Mouse (Mus musculus) hindbrain, embryonic 11.5 days (tissue): ENCODE data around the gene Tead3. TPM values are rescaled to one million over a fixed set of nuclear protein-coding genes. Genes with fewer than 3 reads are reported as not detected.

Experiments
- ATAC-seq: fragments of 200-750 bp; cut with Nextera tagmentation; 2 replicates; pipeline ENCODE4 v1.8.0; 2017; ENCODE audit warnings: mild to moderate bottlenecking, moderate TSS enrichment, moderate library complexity; ENCODE audit not compliant: low FRiP score
- DNase-seq: peaks from one replicate; pipeline ENCODE4 v3.0.0-alpha.2; 2015; ENCODE audit warnings: low spot score
- H3K27ac ChIP-seq: fragments of 300-500 bp; sonication (generic); 2 replicates; pipeline ENCODE4 v1.5.1; 2014; ENCODE audit warnings: mild to moderate bottlenecking, low read depth, low read length
- H3K27me3 ChIP-seq: fragments of 300-500 bp; sonication (generic); 2 replicates; pipeline ENCODE4 v1.6.1; 2014; ENCODE audit warnings: mild to moderate bottlenecking, low read length, moderate library complexity, mixed read lengths; ENCODE audit not compliant: control insufficient read depth, insufficient read depth
- H3K36me3 ChIP-seq: fragments of 300-500 bp; sonication (generic); 2 replicates; pipeline ENCODE4 v1.6.1; 2014; ENCODE audit warnings: mild to moderate bottlenecking, low read length, moderate library complexity, mixed read lengths; ENCODE audit not compliant: control insufficient read depth, insufficient read depth
- H3K4me1 ChIP-seq: fragments of 300-500 bp; sonication (generic); replicated peaks from 2 replicates; pipeline ENCODE4 v1.6.1; 2014; ENCODE audit warnings: low read length, mixed read lengths; ENCODE audit not compliant: control insufficient read depth, insufficient read depth
- H3K4me2 ChIP-seq: fragments of 300-500 bp; sonication (generic); replicated peaks from 2 replicates; pipeline ENCODE4 v1.6.1; 2014; ENCODE audit warnings: mild to moderate bottlenecking, low read depth, low read length
- H3K4me3 ChIP-seq: fragments of 300-500 bp; sonication (generic); 2 replicates; pipeline ENCODE4 v1.5.1; 2014; ENCODE audit warnings: low read depth, low read length
- H3K9ac ChIP-seq: fragments of 300-500 bp; sonication (generic); 2 replicates; pipeline ENCODE4 v1.6.1; 2014; ENCODE audit warnings: low read depth, low read length
- H3K9me3 ChIP-seq: fragments of 300-500 bp; sonication (generic); 2 replicates; pipeline ENCODE4 v1.6.1; 2016; ENCODE audit warnings: low read length; ENCODE audit not compliant: control insufficient read depth
- WGBS: fragments of 180-500 bp; shearing (Covaris S2); extraction: QIAGEN DNeasy Blood & Tissue Kit; methylation state at CpG from one replicate; pipeline ENCODE4 v1.1.7; 2014; 5-methylcytosine and 5-hydroxymethylcytosine counted together
- polyA plus RNA-seq: library from polyadenylated mRNA; unstranded; fragments of >200 nt; fragmentation: Nextera tagmentation; extraction: Ambion mirVana; gene quantifications from 2 replicates; pipeline ENCODE4 v1.2.1, GENCODE M21; 2014

Gene Tead3
- polyA plus RNA-seq, 1 experiment from 2014 or later: 3.7 TPM

DNA sequence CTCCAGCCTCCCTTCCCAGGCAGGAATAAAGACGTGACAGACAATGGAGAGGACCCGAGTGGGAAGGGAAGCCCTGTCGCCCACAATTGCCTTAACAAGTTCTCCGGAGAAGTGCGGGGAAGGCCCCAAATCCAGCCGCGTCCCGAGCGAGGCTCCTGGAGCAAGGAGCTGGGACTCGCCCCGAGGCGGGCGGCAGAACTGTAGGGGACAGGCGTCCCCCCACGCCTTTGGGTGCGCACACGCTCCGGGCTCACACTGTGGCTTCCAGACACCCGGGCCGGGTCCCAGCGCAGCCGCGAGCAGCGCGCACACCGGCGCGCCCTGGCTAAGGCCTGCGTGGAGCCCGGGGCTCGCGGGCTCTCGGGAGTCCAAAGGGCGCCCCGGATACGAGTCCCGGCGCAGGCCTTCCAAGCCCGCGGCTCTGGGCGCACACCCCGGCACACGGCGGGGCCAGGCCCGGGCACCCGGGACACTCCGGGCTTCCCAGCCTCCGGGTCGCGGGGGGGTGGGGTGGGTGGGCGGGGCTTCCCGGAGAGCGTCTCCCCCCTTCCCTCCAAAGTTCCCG, 634 bp downstream of the Tead3 start:
- peak overlapping the region; percentile 77 for H3K9ac ChIP-seq
- ATAC-seq (peak; percentile 51), DNase-seq (peak; percentile 64)
- no peaks in the 10 kb centered on the region for H3K9me3 ChIP-seq
- WGBS: under 1% methylated on average over 37 of the region's 54 CpGs
- peaks cover 15% of the 10 kb centered on the region for H3K27me3 ChIP-seq
- peaks cover 16% of the 10 kb centered on the region for H3K4me1 ChIP-seq
- peak overlapping the region; percentile 76 for H3K4me3 ChIP-seq
- peak overlapping the region; percentile 95 for H3K4me2 ChIP-seq
- no peaks in the 10 kb centered on the region for H3K36me3 ChIP-seq
- H3K27ac ChIP-seq: peak overlapping the region; percentile 45; the same call in 1 of the 2 replicates

DNA sequence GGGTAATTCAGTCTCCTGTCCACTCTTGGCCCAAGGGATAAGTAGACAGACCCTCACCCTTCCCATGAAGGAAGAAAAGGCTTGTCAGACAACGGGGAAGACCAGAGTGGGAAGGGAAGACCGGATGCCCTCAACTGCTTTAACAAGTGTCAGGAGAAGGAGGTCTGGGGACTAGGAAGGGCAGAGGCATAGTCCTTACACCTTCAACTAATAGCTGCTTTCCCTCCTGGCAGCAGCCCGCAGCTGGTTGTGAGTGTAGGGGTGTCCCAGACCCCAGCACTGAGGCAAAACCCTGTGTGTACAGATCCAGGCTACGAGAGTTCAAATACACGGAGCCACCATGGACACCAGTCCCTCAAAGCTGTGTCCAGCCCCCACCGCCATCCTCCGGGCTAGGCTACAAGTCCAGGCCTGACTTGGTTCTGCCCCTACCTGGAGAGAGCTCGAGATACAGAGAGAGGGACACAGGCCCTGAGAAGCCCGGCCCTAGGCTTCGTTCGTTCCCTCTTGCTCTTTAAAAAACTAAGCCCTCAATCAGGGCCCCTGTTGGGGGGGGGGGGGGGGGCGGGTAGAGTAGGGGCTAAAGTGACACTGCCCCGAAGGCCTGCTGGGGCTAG, 1.2 kb downstream of the Tead3 start:
- Histone ChIP-seq H3K9ac (peak overlapping the region; percentile 77; the same call in 1 of the 2 replicates), H3K9me3 (no peaks in the 10 kb centered on the region), H3K27me3 (peaks cover 15% of the 10 kb centered on the region), H3K4me3 (peak overlapping the region; percentile 76), H3K36me3 (no peaks in the 10 kb centered on the region), H3K4me2 (peak overlapping the region; percentile 95), H3K27ac (peak overlapping the region; percentile 45; the same call in 1 of the 2 replicates), H3K4me1 (peaks cover 16% of the 10 kb centered on the region)
- DNase-seq: peak; percentile 39
- WGBS: 10% methylated on average over 12 of the region's 13 CpGs
- no peak for ATAC-seq

DNA sequence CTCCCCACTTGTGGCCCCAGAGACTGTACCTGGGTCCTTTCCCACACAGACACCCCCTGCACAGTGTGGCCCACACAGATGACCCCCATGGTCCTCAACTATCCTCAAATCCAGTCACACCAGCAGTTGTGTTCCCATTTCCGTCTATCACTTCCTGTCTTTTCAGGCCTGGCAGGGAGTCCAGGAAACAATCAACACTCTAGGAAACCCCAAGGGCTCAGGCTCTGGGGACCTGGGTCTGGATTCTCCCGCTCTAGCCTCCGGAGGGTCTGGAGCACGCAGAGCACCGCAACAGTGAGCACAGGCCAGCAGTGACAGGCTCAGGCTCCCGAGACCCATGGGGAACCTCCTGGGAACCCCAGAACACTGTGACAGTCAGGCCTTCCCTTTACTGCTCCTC, 2.4 kb downstream of the Tead3 start:
- Histone ChIP-seq H3K36me3 (no peaks in the 10 kb centered on the region), H3K9me3 (no peaks in the 10 kb centered on the region), H3K27ac (no peak overlapping the region), H3K4me2 (peak overlapping the region; percentile 6; the same call in 1 of the 2 replicates), H3K4me3 (no peak overlapping the region), H3K9ac (no peak overlapping the region), H3K4me1 (peaks cover 16% of the 10 kb centered on the region), H3K27me3 (peaks cover 15% of the 10 kb centered on the region)
- 49% methylated on average over 6 of the region's 6 CpGs for WGBS
- ATAC-seq (no peak), DNase-seq (no peak)

DNA sequence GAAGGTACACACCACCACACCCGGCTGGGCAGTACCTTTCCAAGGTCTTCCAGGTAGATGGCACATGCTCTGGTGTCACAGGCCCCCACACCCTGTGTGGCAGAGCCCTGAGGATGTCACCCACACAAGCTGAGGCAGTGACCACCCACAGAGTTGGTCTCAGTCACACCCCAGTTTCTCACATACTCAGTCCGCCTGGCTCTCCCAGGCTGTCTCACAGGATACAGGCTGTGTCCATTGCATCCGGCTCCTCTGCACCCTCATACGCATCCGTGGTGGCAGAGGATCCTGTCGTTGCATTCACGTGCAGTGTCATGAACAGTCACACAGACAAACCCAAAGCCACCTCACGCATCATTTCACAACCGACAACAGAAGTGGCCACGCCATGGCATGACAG, 3.3 kb downstream of the Tead3 start:
- WGBS: 84% methylated on average over 10 of the region's 10 CpGs
- no peak overlapping the region for H3K4me2 ChIP-seq
- H3K36me3 ChIP-seq: no peaks in the 10 kb centered on the region
- no peak overlapping the region for H3K9ac ChIP-seq
- no peaks in the 10 kb centered on the region for H3K9me3 ChIP-seq
- H3K27ac ChIP-seq: no peak overlapping the region
- H3K27me3 ChIP-seq: peaks cover 12% of the 10 kb centered on the region
- no peak overlapping the region for H3K4me3 ChIP-seq
- ATAC-seq (no peak), DNase-seq (no peak)
- peaks cover 16% of the 10 kb centered on the region for H3K4me1 ChIP-seq

DNA sequence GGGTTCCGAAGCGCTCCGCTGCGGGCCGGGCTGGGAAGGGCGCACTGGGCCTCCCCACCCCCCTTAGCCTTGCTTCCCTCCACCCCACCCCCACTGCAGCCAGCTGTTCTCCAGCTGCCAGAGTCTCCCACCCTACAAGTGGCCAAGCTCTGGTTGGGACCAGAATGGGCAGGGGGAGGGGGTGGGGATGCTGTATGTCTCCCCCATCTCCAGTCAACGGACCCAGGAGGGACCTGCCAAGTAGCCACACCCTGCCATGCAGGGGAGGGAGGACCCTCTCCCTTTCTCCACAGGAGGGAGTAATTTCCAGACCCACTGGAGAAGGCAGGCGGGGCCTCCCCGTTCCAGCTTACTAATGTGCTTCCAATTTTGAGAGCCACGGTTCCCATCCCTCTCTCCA, 4.7 kb downstream of the Tead3 start:
- Histone ChIP-seq H3K9me3 (no peaks in the 10 kb centered on the region), H3K4me3 (no peak overlapping the region), H3K27ac (no peak overlapping the region), H3K36me3 (no peaks in the 10 kb centered on the region), H3K4me1 (peaks cover 5% of the 10 kb centered on the region), H3K27me3 (no peaks in the 10 kb centered on the region; the same call in none of the 2 replicates), H3K4me2 (peak overlapping the region; percentile 3; the same call in 1 of the 2 replicates), H3K9ac (peak overlapping the region; percentile 25)
- peak; percentile 41 for DNase-seq
- no peak for ATAC-seq
- WGBS: 8% methylated on average over 10 of the region's 10 CpGs

DNA sequence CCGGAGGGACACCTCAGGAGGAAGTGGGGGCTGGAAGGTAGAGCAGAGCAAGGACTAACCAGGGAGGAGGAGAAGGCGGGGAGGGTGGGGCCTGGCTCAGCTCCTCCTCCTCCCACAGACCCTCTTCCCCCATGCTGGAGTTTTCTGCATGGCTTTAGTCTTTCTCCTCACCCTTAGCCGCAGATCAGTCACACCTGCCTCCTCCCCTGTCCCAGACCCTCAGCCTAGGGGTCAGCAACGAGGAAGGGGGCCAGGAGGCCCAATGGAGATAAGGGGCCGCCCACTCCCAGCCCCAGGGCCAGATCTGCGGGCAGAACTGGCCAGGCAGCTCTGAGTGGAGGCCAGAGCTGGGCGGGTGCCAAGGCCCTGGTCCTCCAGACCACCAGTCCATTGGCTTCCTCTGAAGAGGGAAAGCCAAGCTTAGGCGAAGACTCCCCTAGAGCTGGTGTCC, 5.3 kb downstream of the Tead3 start:
- 14% methylated on average over 8 of the region's 8 CpGs for WGBS
- no peak for ATAC-seq
- H3K9ac ChIP-seq: peak overlapping the region; percentile 25
- H3K36me3 ChIP-seq: no peaks in the 10 kb centered on the region
- peaks cover 5% of the 10 kb centered on the region for H3K4me1 ChIP-seq
- H3K9me3 ChIP-seq: no peaks in the 10 kb centered on the region
- no peak overlapping the region for H3K27ac ChIP-seq
- H3K4me3 ChIP-seq: no peak overlapping the region
- H3K4me2 ChIP-seq: no peak overlapping the region
- no peaks in the 10 kb centered on the region; the same call in none of the 2 replicates for H3K27me3 ChIP-seq
- DNase-seq: no peak

DNA sequence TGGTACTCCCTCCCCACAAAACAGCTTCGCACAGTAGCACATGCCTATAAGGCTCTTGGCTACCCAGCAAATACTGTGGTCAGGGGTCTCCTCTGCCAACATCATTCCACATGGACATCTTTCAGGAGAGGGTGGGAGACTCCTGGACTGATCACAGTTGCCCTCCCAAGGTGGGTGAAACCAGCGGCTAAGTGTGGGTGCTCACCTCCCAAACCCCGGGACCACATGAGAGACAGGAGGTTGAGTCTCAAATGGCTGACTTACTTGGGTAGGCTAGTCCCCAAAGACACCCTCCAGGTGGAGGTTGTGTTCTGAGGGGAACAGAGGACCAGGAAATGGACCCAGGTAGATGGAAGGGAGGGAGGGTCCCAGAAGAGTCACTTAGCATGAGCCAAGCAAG, 5.9 kb downstream of the Tead3 start:
- DNase-seq (no peak), ATAC-seq (no peak)
- no peaks in the 10 kb centered on the region for H3K36me3 ChIP-seq
- WGBS: 50% methylated on average over 3 of the region's 3 CpGs
- H3K9ac ChIP-seq: no peak overlapping the region
- H3K4me3 ChIP-seq: no peak overlapping the region
- H3K27ac ChIP-seq: no peak overlapping the region
- H3K9me3 ChIP-seq: no peaks in the 10 kb centered on the region
- no peaks in the 10 kb centered on the region; the same call in none of the 2 replicates for H3K27me3 ChIP-seq
- H3K4me1 ChIP-seq: peaks cover 5% of the 10 kb centered on the region
- no peak overlapping the region for H3K4me2 ChIP-seq

DNA sequence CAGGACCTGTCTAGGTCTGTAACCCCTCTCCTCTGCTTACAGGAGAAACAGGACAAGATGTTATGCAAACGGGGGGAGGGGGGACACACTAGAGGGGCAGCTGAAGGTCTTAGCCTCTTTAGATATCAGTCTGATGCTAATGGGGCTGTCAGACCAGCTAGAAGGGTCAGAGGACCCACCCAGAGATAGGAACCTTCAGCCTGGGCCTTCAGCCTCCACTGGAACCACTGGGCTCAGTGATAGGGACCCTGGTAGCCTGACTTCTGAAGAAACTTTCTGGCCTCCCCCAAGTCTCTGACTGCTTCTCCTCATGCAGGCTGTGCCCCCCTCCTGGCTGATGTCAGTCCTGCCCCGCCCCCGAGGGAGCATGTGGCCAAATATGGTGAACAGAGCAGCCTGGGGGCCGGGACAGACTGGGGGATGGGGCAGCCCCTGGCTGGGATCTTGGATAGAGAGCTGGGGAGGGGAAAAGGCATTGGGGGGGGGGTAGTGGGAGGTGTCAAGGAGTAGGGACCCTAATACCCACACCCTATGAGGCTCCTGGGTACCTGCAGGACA, 6.5 kb downstream of the Tead3 start:
- ATAC-seq (no peak), DNase-seq (no peak)
- peaks cover 5% of the 10 kb centered on the region for H3K4me1 ChIP-seq
- H3K27ac ChIP-seq: no peak overlapping the region
- no peaks in the 10 kb centered on the region for H3K36me3 ChIP-seq
- 15% methylated on average over 3 of the region's 4 CpGs for WGBS
- no peaks in the 10 kb centered on the region for H3K9me3 ChIP-seq
- H3K9ac ChIP-seq: no peak overlapping the region
- no peak overlapping the region for H3K4me3 ChIP-seq
- H3K4me2 ChIP-seq: no peak overlapping the region
- H3K27me3 ChIP-seq: no peaks in the 10 kb centered on the region; the same call in none of the 2 replicates
